Mouse (Mus musculus) heart, postnatal 25 days (tissue): Measurements from ENCODE around the gene Prkce. TPM values are rescaled to one million over a fixed set of nuclear protein-coding genes. Genes with fewer than 3 reads are reported as not detected.

Experiments
- DNase-seq: peaks from one replicate; pipeline ENCODE4 v3.0.0; 2022; ENCODE audit warnings: low spot score
- intact Hi-C: fragments of 180-260 bp; cut with DNase I; formaldehyde crosslinking; loops from one replicate; pipeline ENCODE4 v1.15.1; 2025
- total RNA-seq, 2 experiments: library from RNA; stranded (reverse); gene quantifications; 2 replicates each; pipeline ENCODE4 v1.2.3; 2021

Gene Prkce
- total RNA-seq, 2 experiments from 2014 or later, result 25.9 to 28.3 TPM

DNA sequence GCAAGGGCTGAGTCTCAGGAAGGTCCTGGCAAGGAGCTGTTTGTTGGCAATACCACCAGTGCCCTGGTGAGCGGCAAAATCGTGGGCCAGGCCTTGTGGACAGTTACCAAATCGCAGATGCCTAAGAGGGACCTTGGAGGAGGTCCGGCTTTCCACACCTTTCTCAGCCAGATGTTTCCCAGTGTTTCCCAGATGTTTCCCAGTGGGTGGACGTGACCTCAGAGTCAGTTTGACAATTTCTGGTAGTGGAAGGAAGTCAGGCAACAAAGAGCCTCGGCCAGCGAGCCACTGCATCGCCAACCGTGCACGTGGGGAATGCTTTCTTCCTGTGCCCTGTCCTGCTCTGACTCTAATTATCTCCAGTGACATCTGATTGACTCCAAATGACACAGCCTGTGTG lies 112.2 kb downstream of the Prkce start:
- intact Hi-C loops, result no loop called here
- DNase-seq, result no peak

GRCm38 (mm10) chr17:86283741-86284140 lies 116.2 kb downstream of the Prkce start:
- DNase-seq, result no peak
- intact Hi-C loops, result no loop called here

- intact Hi-C loops, result no loop called here
- no peak for DNase-seq
These were observed 117.5 kb downstream of the Prkce start for GRCm38 (mm10) chr17:86285058-86285457.

DNA sequence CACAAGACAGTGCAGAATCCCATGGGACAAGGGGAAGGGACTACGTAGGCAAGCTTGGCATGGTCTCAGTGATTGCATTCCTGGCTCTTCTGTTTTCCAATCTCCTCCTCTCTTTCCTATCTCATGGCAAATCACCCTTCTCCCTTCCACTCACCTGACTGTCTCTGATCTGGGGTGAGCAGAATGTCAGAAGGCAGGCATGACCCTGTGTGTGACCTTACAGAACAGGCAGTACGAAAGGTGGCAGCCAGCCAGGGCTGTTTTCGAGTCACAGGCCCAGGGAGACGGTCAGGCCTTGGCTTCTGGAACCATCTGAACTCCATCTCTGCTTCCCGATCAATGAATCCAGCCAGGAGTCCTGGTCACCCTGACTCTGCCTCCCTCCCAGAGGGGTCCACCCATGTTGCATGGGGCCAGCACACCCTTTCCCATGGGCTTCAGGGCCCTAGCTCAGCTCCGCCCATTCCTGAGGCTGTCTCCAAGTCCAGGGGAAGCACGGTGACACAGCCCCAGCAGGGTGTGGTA lies 119.2 kb downstream of the Prkce start:
- intact Hi-C loops, result no loop called here
- DNase-seq, result peak; percentile 58

DNA sequence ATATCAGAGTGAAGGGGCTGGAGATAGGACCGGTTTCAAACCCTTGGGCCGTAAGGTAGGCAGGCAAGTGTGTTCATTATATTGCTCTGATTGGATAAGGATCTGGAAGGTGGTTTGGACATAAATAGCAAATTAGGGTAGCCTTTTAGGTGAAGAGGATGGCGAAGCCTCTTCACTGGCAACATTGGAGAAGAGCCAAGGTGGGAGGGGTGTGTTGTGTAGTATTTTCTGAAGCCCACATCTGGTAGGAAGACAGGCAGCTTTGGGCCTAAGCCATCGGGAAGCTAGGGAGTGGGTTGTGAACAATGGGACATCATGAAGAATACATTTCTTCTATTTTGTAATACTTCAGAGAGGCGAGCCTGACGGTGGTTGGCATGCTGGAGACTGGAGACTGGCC lies 125.1 kb downstream of the Prkce start:
- no peak for DNase-seq
- intact Hi-C loops, result loop anchor here (1.0 kb wide), 1 partner anchor 126 kb away; no protein-coding TSS in a partner anchor

- intact Hi-C loops, result loop anchor here (1.0 kb wide), 1 partner anchor 127 kb away; no protein-coding TSS in a partner anchor
- DNase-seq, result peak; percentile 68
These were observed 125.7 kb downstream of the Prkce start for GRCm38 (mm10) chr17:86293247-86293744.

DNA sequence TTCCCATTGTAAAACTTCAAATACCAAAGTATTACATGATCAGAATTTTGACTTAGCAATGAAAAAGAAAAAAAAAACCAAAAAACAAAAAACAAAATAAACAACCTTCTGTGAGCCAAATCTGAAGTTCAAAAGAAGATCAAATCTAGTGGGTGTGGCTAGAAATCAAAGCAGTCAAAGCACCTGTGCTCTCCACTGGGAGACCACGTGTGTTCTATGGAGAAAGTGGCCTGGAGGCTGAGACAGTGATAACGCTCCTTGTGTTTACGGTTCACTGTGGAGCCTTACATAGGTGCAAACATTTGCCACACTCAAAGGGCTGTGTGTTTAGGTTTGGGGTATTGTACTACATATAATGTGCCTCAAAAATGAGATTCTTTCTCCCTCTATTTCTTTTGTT lies 132.0 kb downstream of the Prkce start:
- DNase-seq, result no peak
- intact Hi-C loops, result loop anchor here (2.0 kb wide), 1 partner anchor 147 kb away; no protein-coding TSS in a partner anchor

DNA sequence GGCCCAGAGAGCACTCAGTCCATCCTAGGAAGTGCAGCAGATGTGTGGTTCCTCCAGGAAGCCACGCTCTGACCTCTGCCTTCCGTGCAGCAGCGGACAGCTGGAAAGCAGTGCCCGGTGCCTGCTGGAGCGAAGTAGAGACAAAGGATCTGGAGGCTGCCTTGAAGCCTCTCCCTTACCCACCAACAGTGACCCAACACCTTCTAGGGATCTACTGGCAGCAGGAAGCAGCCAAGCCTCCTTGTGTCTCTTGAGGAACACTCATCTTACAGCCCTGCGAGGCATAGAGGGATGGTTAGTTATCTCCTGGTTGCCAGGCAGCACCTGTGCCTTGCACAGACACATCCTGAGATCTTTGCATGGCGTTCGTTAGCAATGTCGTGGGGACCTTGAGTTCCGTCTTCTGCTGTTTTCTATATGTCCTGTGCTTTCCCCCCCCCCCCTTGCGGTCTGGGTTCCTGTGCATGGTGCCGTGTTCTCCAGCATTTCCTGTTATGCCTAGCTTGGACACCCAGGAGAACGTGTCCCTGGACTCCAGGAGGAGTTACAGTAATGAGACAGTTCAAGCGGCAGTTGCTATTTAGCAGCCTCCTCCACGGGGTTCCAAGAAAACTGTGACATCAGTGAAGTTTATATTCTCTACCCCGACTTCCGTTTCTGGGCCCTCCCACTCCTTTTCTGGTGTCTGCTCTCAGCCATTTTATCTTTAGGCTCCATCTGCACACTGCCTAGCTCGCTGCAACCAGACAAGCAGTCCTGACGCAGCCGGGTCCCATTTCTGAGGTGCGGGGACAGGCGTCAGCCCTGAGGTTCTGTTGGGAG lies 133.4 kb downstream of the Prkce start:
- no peak for DNase-seq
- intact Hi-C loops, result loop anchor here (5.0 to 10.0 kb wide), 2 partner anchors 36 to 64 kb away; no protein-coding TSS in a partner anchor

DNA sequence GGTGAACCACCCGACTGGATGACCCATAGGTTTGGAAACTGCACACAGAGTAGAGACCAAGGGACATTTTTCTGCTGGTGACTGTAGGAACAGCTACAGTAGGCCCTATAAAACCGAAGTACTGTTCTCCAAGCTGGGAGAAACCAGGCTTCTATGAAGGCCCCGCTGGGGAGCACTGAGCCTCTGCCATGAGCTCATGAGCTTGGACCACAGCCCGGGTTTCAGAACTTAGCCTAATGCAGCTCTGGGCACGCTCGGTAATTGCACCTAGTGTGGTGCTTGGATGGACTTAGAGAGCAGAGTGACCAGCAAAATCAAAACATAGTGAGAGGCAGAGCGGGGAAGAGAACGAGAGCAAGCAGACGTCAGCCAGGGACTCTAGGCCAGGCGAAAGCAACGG lies 134.7 kb downstream of the Prkce start:
- DNase-seq, result no peak
- intact Hi-C loops, result loop anchor here (5.0 to 10.0 kb wide), 2 partner anchors 35 to 63 kb away; no protein-coding TSS in a partner anchor

- intact Hi-C loops, result loop anchor here (5.0 to 10.0 kb wide), 2 partner anchors 34 to 62 kb away; no protein-coding TSS in a partner anchor
These were observed 135.3 kb downstream of the Prkce start for GRCm38 (mm10) chr17:86302861-86303331.

DNA sequence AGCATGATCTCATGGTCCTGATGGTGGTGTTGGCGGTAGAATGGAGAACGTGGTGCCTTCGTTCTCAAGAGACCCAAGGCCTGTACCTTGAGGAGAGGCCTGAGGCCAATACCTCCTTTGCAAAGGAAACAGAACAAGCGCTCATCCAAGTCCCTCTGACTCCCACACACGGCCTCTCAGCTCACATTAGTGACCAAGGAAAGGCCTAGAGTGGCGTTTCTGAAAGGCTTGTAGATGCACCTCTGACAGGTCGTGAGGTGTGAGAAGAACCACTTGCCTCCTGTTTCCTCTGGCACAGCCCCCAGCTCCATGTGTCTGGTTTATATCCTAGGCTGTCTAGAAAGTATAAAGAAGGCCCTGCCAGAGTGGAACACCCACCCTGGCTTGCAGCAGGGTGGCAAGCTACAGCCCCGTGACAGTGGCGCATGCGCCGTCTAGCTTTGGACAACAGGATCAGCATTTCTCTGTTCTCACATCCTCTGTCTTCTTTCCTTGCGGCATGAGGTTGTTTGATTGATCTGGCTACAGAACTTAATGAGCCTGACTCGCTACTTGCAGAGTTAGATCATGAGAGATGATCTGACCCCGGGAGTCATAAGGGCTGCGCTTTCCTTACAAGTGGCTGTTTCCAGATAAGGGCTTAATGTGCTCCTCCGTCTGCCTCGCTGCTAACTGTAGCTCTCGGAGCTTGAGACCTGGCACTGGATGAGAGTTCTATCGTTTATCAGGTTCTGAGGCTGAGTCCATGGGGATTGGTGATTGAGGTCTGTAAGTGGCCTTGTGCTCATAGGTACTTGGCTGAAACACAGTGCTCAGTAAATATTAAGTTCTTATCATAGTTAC lies 136.0 kb downstream of the Prkce start:
- intact Hi-C loops, result loop anchor here (5.0 to 10.0 kb wide), 2 partner anchors 34 to 61 kb away; no protein-coding TSS in a partner anchor
- no peak for DNase-seq

More at GRCm38 (mm10) chr17:86302861-86303331, 135.3 kb downstream of the Prkce start:
- DNase-seq, result no peak

DNA sequence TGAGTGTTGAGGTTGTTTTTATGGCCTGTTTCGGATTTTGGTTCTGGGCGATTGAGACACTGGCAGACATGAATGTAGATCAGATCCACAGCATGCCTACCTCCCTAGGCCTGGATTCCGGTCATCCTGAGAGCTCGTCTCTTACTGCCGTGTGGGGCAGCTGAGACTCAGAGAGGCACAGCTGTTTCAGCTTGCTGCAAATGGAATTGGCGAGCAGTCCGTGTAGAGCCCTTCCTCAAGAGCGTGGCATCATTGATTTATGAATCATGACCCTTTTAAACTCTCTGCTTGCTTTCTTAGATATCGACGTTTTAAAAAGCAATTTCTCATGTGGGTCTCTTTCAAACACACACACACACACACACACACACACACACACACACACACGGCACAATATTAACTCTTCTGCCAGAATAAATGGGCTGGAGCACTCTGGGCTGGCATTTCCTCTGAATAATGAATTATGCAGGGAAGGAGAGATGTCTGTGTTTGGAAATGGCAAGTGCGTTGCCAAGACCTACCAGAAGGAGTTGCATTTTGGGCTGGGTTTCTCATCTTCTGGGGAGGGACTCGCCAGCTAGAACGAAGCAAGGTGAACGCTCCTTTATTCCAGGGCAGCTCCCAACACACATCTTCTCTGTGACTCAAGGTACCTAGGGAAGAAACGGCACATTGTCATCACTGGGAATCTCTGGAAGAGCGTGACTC lies 137.5 kb downstream of the Prkce start:
- intact Hi-C loops, result loop anchor here (5.0 to 10.0 kb wide), 2 partner anchors 32 to 60 kb away; no protein-coding TSS in a partner anchor
- DNase-seq, result no peak

GRCm38 (mm10) chr17:86306161-86306560 lies 138.6 kb downstream of the Prkce start:
- DNase-seq, result no peak
- intact Hi-C loops, result loop anchor here (10.0 kb wide), 1 partner anchor 59 kb away; no protein-coding TSS in a partner anchor

DNA sequence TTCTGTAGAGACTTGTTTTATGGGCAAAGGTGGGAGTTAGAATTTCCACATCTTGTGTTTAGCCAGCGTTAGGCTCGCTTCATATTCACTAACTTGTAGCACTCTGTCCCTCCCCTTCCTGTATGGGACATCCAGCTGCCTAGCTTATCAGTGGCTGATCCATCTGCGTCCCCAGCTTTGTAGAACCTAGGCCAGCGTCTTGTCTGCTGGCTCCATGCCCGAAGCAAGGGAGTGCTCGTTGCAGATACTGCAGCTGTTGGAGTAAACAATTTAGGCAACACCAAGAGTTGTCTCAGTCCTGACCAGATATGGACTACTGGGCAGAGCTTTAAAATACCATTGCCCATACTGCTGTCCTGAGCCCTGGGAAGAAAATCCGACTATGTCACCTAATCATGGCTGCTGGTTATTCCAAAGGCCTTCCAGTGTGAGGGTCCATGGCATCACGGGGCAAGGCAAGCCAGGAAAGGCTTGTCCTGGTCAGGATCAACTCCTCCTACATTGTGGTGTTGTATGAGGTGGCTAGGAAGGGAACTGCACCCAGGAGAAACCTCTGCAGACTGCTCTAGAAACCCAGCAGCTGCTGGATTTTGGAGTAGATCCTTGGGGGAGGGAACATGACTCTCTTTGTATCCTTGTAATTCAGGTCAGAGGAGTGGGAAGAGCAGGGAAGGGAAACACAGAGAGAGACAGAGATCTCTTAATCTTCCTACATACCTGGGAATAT lies 146.0 kb downstream of the Prkce start:
- peak; percentile 37 for DNase-seq
- intact Hi-C loops, result no loop called here

DNA sequence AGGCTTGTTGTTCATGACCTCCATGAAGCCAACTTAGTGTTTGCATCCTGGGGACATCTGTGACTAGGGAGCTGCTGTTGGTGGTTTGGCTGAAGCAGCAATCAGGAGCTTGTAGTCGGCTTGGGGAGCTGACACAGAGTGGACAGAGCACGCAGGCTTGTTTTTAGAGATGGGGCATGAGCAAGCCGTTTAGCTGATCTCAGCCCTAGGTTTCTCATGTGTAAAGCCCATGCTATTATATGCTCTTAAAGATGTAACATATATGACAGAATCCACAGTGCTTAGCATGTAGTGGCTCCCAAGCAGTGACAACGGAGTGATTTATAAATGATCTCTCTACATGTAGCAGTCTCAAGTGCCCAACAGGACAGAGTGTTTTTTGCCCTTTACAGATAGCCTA lies 148.3 kb downstream of the Prkce start:
- no peak for DNase-seq
- intact Hi-C loops, result no loop called here

GRCm38 (mm10) chr17:86316771-86317170 lies 149.2 kb downstream of the Prkce start:
- no peak for DNase-seq
- intact Hi-C loops, result no loop called here

- intact Hi-C loops, result no loop called here
- no peak for DNase-seq
These were observed 149.6 kb downstream of the Prkce start for GRCm38 (mm10) chr17:86317197-86317596.

DNA sequence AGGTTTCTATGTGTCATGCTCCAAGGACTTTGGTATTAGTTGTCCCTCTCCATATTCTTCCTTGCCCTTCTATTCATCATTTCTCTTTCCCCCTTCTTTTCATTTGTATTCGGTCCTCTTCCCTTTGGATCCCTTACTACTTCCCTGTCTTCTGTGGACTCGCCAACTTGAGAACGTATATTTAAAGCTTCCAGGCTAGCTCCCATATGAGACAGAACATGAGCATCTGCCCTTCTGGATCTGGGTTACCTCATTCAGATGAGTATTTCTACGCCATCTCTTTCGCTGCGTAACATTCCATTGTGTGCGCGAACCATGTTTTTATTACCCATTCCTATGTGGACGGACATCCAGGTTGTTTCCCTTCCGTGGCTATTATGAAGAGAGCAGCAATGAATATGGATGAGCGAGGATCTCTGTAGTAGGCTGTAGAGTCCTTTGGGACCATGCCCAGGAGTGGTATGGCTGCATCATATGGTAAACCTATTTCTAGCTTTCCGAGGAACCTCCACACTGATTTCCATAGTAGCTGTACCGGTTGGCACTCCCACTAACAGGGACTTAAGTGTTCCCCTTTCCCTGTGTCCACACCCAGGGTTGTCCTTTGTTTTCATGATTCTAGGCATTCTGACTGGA lies 152.5 kb downstream of the Prkce start:
- intact Hi-C loops, result no loop called here
- no peak for DNase-seq
